ENCODE assay signal across 7 mouse cellular contexts in genomic region chrX:36552055-36552587, GRCm38 (mm10). TPM values are rescaled to one million over a fixed set of nuclear protein-coding genes. Genes with fewer than 3 reads are reported as not detected.
DNase-seq lines count a peak whose midpoint lies in the region; ATAC-seq and TF ChIP-seq lines count a peak whose summit lies in the region.

No protein-coding gene starts in this region.

- no peaks in the 10 kb centered on the region for H3K36me3 ChIP-seq in hindbrain, postnatal 0 days (ENCODE audit: insufficient read depth, low read length)
- no peaks in the 10 kb centered on the region for H3K36me3 ChIP-seq in midbrain, embryonic 10.5 days
- no peaks in the 10 kb centered on the region for H3K36me3 ChIP-seq in stomach, embryonic 16.5 days (ENCODE audit: control insufficient read depth, insufficient read depth, low read length)

- WGBS in hindbrain, postnatal 0 days: 33% methylated on average over 5 of the region's 5 CpGs
- WGBS in midbrain, embryonic 10.5 days: 25% methylated on average over 5 of the region's 5 CpGs
- 14% methylated on average over 5 of the region's 5 CpGs for WGBS in stomach, embryonic 16.5 days

- H3K9ac ChIP-seq in hindbrain, postnatal 0 days (replicated peaks; ENCODE audit: low read length): no peak overlapping the region
- H3K9ac ChIP-seq in stomach, embryonic 16.5 days (ENCODE audit: low read length): no peak overlapping the region

- peak overlapping the region; percentile 49 for H3K4me3 ChIP-seq in brown adipose tissue, adult 24 weeks (ENCODE audit: insufficient read depth, low read depth, low read length)
- no peak overlapping the region for H3K4me3 ChIP-seq in hindbrain, postnatal 0 days (ENCODE audit: low read length)
- H3K4me3 ChIP-seq in midbrain, embryonic 10.5 days: no peak overlapping the region
- H3K4me3 ChIP-seq in stomach, embryonic 16.5 days (replicated peaks; ENCODE audit: low read length): no peak overlapping the region

- no peaks in the 10 kb centered on the region for H3K27me3 ChIP-seq in hindbrain, postnatal 0 days (ENCODE audit: insufficient read depth, low read length)
- H3K27me3 ChIP-seq in midbrain, embryonic 10.5 days (ENCODE audit: low read depth, poor library complexity, severe bottlenecking): no peaks in the 10 kb centered on the region
- H3K27me3 ChIP-seq in stomach, embryonic 16.5 days (ENCODE audit: control insufficient read depth, insufficient read depth, low read length): no peaks in the 10 kb centered on the region

- intact Hi-C loops in left cerebral cortex, postnatal 14 days (cut with DNase I): no loop called here

- H3K4me1 ChIP-seq in brown adipose tissue, adult 24 weeks (ENCODE audit: control insufficient read depth, insufficient read depth, insufficient read length, low read length): no peaks in the 10 kb centered on the region
- H3K4me1 ChIP-seq in hindbrain, postnatal 0 days (ENCODE audit: insufficient read depth, low read length): no peaks in the 10 kb centered on the region
- H3K4me1 ChIP-seq in midbrain, embryonic 10.5 days: peaks cover 19% of the 10 kb centered on the region
- peaks cover 6% of the 10 kb centered on the region for H3K4me1 ChIP-seq in stomach, embryonic 16.5 days (ENCODE audit: control insufficient read depth, insufficient read depth, low read length)

- ATAC-seq in hindbrain, postnatal 0 days: peak; percentile 87
- ATAC-seq in stomach, embryonic 16.5 days (ENCODE audit: insufficient read depth, low FRiP score): peak; percentile 92

- peak; percentile 71 for DNase-seq in MN1 (ENCODE audit: low spot score)
- peak; percentile 9 to 31 for DNase-seq in gastrocnemius, adult 8-10 months (ENCODE audit: low spot score in 2 of 2)
- DNase-seq in hindbrain, postnatal 0 days (ENCODE audit: low spot score): peak; percentile 75
- peak; percentile 39 to 71 for DNase-seq in left cerebral cortex, postnatal 14 days (ENCODE audit: low spot score in 2 of 2)
- peak; percentile 42 for DNase-seq in midbrain, embryonic 10.5 days (ENCODE audit: low spot score)

- TF ChIP-seq CTCF in hindbrain, postnatal 0 days (IDR thresholded peaks at IDR 0.05; ENCODE audit: low read depth): no peak

- no peaks in the 10 kb centered on the region for H3K9me3 ChIP-seq in hindbrain, postnatal 0 days (ENCODE audit: low read length)
- H3K9me3 ChIP-seq in midbrain, embryonic 10.5 days (replicated peaks): no peaks in the 10 kb centered on the region
- no peaks in the 10 kb centered on the region for H3K9me3 ChIP-seq in stomach, embryonic 16.5 days (replicated peaks; ENCODE audit: control insufficient read depth, low read length)

- peak overlapping the region; percentile 39; the same call in 1 of the 2 replicates for H3K27ac ChIP-seq in brown adipose tissue, adult 24 weeks (replicated peaks; ENCODE audit: low read depth, low read length)
- H3K27ac ChIP-seq in hindbrain, postnatal 0 days: peak overlapping the region; percentile 54; the same call in 1 of the 2 replicates
- peak overlapping the region; percentile 38; the same call in 1 of the 2 replicates for H3K27ac ChIP-seq in midbrain, embryonic 10.5 days (replicated peaks)
- H3K27ac ChIP-seq in stomach, embryonic 16.5 days (ENCODE audit: low read length): peak overlapping the region; percentile 90

- no peak overlapping the region for H3K4me2 ChIP-seq in hindbrain, postnatal 0 days (ENCODE audit: low read depth, low read length)
- peak overlapping the region; percentile 32 for H3K4me2 ChIP-seq in stomach, embryonic 16.5 days (ENCODE audit: low read depth, low read length)

RNA-seq across cellular contexts. Expression of gene Pgrmc1, which starts 45.9 kb away (rescaled TPM):
- polyA plus RNA-seq in brown adipose tissue, adult 24 weeks (2012; ENCODE audit: insufficient read depth, insufficient read length, missing spikeins): 105 and 109 TPM in 2 replicates
- total RNA-seq in gastrocnemius, adult 8-10 months (2022): 1 to 10 TPM; 6.0 to 9.2 (median 7.0) TPM
- 335 and 360 TPM in 2 replicates for total RNA-seq in hindbrain, postnatal 0 days (2014; rRNA removed)
- polyA plus RNA-seq in hindbrain, postnatal 0 days (2015; fragmentation: Nextera tagmentation; extraction: Ambion mirVana): 619 and 625 TPM in 2 replicates
- total RNA-seq in left cerebral cortex, postnatal 14 days (2021): 100 to 1,000 TPM; 295 to 333 TPM
- 327 and 360 TPM in 2 replicates for polyA plus RNA-seq in midbrain, embryonic 10.5 days (2016; fragmentation: Nextera tagmentation; extraction: Ambion mirVana)
- 224 and 242 TPM in 2 replicates for polyA plus RNA-seq in stomach, embryonic 16.5 days (2015; fragmentation: Nextera tagmentation; extraction: Ambion mirVana)

Comparison
In these comparisons a context has a peak if more than half of its experiments do, and no peak if none do; other contexts are left out.
1. DNase-seq: peak in every context shown above with its lines; median percentile 75 in hindbrain, postnatal 0 days; 71 in MN1; 55 in left cerebral cortex, postnatal 14 days; 42 in midbrain, embryonic 10.5 days; 20 in gastrocnemius, adult 8-10 months.
2. H3K27ac ChIP-seq: peak in every context shown above with its lines; median percentile 90 in stomach, embryonic 16.5 days; 54 in hindbrain, postnatal 0 days; 39 in brown adipose tissue, adult 24 weeks; 38 in midbrain, embryonic 10.5 days.